Mouse (Mus musculus) myocyte (in vitro differentiated cells): Measurements from ENCODE around the gene Ncor2.

Experiments used
- E2F4 ChIP-seq: IDR thresholded peaks from one replicate; pipeline ENCODE4 v1.6.1; 2011; ENCODE audit warnings: mild to moderate bottlenecking, control low read depth, moderate library complexity; ENCODE audit not compliant: insufficient read depth
- MAX ChIP-seq: IDR thresholded peaks from one replicate; pipeline ENCODE4 v1.6.1; 2011; ENCODE audit warnings: low read depth, mild to moderate bottlenecking, control low read depth
- MYOG ChIP-seq, 3 experiments: IDR thresholded peaks; one replicate each; pipeline ENCODE4 v1.6.1; 2011; ENCODE audit warnings: control low read depth in 2 of 3, low read depth in 2 of 3, mild to moderate bottlenecking in 2 of 3; ENCODE audit not compliant: insufficient read length in 2 of 3, control insufficient read depth in 1 of 3, insufficient read depth in 1 of 3
- POLR2A ChIP-seq: IDR thresholded peaks from one replicate; pipeline ENCODE4 v1.6.1; 2011; ENCODE audit warnings: low read depth, mild to moderate bottlenecking, control low read depth, moderate library complexity; ENCODE audit not compliant: insufficient read length
- TCF12 ChIP-seq: IDR thresholded peaks from one replicate; pipeline ENCODE4 v1.6.1; 2011; ENCODE audit warnings: mild to moderate bottlenecking, control low read depth; ENCODE audit not compliant: poor library complexity, insufficient read depth, severe bottlenecking

DNA sequence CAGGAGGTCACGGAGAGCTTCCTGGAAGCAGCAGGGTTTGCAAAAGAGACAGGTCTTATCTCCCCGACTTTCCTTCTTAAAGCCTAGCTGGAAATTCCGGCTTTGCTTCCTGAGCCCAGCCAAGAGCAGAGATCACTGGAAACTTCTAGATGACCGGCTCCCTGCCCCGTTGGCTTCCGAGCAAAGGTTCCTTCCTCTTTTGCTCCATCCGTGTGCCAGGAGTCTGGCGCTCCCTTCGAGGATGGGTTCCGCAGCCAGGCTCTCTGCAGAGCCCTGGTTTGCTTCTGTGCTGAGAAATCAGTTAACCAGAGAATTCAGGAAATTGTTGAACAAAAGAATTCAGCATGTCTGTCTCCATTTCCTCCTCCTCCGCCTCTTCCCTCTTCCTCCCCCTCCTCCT is 186.1 kb downstream of the Ncor2 start:
- TF ChIP-seq MAX (no peak), TCF12 (no peak), MYOG (IDR thresholded peaks at IDR 0.05; ENCODE audit: control insufficient read depth in 1 of 3, insufficient read depth in 1 of 3, insufficient read length in 2 of 3, low read depth in 2 of 3) (no peak), POLR2A (no peak), E2F4 (no peak)
